Mouse (Mus musculus) testis, postnatal 14 days (tissue): ENCODE measurements around the gene Pias3.
"Not testable (repeated sequence)": the region's sequence is repeated elsewhere in the genome, so short reads cannot be mapped to it uniquely, and the experiment has no call there.

Experiments
- DNase-seq: peaks from one replicate; pipeline ENCODE4 v3.0.0; 2021; ENCODE audit warnings: low spot score

Gene Pias3

GRCm38 (mm10) chr3:96729403-96729784, 33.2 kb downstream of the Pias3 start:
- no peak for DNase-seq

GRCm38 (mm10) chr3:96730785-96731184, 34.6 kb downstream of the Pias3 start:
- DNase-seq: no peak

- DNase-seq: no peak
Measured at GRCm38 (mm10) chr3:96733984-96734383, 37.8 kb downstream of the Pias3 start.

- no peak for DNase-seq
Measured at GRCm38 (mm10) chr3:96735200-96735599, 39.0 kb downstream of the Pias3 start.

- no peak for DNase-seq
Measured at GRCm38 (mm10) chr3:96737013-96737740, 41.0 kb downstream of the Pias3 start.

GRCm38 (mm10) chr3:96737995-96738394, 41.8 kb downstream of the Pias3 start:
- no peak for DNase-seq

- not testable (repeated sequence) for DNase-seq
Measured at GRCm38 (mm10) chr3:96740279-96740678, 44.1 kb downstream of the Pias3 start.

GRCm38 (mm10) chr3:96744348-96744747, 48.2 kb downstream of the Pias3 start:
- no peak for DNase-seq

GRCm38 (mm10) chr3:96746829-96747228, 50.6 kb downstream of the Pias3 start:
- no peak for DNase-seq
